Mouse (Mus musculus) induced T-regulatory cell, adult 2 months (primary cell): ENCODE results near the gene Rbfox2.
A peak's percentile ranks its signal among the peaks of the same experiment; 100 is the strongest.
"Not testable (repeated sequence)": the region's sequence is repeated elsewhere in the genome, so short reads cannot be mapped to it uniquely, and the experiment has no call there.

Experiments
- DNase-seq: peaks from one replicate; pipeline ENCODE4 v3.0.0-alpha.2; 2012; ENCODE audit warnings: low read depth

The Rbfox2 gene

GRCm38 (mm10) chr15:77306547-77307261 lies at the start of gene Rbfox2:
Gene Rbfox2 (minus strand): TSS chr15:77307004.
- peak; percentile 58 for DNase-seq

- no peak for DNase-seq
These were observed 49.5 kb upstream of the Rbfox2 start for GRCm38 (mm10) chr15:77356248-77356810.

DNA sequence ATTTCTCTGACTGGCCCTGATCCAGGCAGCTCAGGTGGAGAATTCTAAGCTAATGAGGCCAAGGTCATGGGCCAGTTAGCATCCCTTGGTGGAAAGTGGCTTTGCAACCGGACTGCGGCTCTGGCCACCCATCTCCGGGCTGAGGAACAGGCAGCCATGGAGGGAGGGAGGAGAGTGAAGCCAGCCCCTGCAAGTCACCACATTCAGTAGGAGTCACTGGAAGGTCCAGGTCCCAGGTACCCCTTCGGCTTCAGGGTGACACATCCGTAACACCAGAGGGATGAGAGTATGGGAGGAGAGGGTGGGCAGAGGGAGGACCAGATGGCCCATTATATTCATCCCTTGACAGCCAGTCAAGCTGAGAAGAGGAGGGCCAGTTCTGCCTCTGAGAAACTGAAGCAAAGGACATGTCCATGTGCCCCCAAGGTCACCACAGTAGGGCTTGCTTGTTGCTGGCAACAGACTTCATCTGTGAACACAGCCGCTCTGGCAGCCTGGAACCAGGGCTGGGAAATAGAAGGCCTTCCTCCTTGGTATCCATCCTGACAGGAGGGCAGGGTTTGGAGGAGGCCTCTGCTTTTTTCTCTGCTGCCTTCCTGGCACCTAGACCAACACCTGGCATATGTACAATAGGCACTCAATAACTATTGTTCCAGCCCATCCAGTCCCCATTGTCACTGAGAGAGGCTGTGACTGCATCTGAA lies 48.2 kb upstream of the Rbfox2 start:
- DNase-seq, result no peak

DNA sequence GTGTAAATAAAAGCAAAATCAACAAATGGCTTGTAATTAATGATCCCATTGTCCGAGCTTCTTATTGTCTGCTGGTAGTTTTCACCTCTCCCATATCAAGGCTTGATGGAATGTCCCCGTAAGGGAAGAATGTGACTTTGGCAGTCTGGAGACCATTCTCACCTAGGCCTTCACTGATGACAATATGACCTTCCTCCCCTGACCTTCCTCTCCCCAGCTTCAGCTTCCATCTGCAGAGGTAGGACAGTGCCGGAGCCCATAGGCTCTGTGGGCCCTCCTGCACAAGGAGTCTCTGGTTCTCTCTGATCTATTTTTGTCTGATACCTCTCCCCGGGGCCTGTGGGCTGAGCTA lies 47.7 kb upstream of the Rbfox2 start:
- no peak for DNase-seq

DNA sequence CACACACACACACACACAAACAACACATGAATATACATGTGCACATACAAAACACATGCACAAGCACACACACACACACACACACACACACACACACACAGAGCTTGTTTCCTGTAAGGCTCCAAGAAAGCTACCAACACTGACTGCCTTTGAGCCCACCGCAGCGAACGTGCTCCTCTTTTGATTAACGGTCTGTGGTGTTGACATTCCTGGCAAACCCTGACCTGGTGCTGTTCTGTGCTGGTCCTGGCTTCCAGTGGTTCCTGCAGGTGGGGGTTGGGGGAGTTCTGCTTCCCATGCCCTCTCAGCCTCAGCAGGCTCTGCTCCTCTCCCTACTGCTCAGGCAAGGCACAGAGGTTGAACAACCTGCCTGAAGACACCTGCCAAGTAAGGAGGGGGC lies 47.0 kb upstream of the Rbfox2 start:
- DNase-seq, result no peak

DNA sequence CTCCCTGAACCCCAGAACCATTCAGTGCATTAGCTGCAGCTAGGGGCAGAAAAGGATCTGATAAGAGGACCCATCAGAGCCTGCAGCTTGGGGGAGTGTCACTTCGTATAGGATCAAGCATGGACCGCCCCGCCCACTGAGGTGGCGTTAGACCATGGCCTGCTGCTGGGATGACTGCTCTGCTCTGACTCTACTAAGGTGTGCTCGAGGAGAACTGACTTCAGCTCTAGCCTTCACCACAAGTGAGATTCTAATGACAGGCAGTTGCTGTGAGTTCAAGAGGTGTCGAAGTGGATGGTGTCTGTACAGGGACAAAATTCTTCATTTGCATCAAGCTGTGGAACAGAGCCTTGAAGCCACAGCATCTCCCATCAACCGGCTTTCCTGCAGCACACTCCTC lies 46.1 kb upstream of the Rbfox2 start:
- no peak for DNase-seq

- DNase-seq, result no peak
These were observed 43.3 kb upstream of the Rbfox2 start for GRCm38 (mm10) chr15:77350117-77350516.

DNA sequence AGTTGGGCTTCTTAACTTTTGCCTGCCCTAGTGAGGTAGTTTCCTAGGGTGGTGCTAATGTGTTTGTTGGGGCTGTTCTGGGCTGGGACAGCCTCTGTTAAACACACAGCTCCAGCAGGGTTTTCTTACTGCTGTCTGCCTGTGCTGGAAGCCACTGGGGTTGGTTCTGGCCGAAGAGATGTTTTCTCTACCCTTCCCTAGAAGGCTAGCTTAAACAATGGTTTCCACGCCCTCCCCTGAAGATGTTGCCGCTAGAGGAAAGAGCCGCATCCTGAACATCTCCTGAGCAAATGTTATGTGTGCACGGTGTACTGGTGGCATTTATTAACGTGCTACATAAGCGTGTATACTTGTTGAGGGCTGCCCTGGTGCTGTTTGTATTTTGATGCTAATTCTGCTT lies 41.3 kb upstream of the Rbfox2 start:
- no peak for DNase-seq

DNA sequence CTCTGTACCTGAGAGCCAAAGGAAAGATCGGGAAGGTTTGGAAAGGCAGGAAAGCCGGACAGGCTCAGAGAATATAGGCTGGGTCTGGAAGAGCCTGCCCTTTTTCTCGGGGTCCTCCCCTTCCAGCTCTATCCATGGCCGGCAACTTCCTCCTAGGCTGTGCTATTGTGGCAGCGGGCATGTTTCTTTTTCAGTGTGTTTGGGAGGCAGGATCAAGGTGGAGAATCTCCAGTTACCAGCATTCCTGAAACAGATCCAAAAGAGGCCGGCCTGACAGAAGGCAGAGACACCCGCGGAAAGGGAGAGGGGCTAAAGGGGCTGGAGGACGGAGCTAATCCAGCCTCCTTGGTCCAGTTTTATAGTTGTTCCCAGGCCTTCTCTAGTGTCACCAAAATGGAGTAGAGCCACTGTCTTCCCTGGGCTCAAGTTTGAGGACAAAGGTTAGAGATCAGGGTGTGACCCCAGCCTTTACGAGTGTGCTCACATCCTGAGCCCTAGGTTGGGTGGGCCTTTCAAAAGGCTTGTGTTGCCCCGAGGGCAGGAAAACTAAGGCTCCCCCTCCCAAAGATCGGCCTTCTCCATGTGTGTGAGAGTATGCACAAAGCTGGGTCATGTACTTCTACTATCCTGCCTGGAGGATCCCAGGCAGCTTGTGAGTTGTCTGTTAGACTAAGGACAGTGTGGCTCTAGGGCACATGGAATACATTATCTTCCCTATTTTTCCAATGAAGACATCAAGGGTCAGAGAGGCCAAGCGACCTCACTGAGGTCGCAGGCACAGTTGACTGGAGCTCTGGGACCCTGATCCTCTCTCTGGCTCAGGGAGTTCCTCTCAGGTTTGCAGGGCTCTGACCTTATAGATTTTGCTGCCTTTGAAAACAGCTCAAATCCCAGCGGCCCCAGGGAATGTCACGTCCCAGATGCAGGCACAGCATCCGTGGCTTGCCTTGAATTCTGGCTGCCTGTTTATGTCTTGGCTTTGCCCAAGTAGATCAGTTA lies 37.6 kb upstream of the Rbfox2 start:
- no peak for DNase-seq

DNA sequence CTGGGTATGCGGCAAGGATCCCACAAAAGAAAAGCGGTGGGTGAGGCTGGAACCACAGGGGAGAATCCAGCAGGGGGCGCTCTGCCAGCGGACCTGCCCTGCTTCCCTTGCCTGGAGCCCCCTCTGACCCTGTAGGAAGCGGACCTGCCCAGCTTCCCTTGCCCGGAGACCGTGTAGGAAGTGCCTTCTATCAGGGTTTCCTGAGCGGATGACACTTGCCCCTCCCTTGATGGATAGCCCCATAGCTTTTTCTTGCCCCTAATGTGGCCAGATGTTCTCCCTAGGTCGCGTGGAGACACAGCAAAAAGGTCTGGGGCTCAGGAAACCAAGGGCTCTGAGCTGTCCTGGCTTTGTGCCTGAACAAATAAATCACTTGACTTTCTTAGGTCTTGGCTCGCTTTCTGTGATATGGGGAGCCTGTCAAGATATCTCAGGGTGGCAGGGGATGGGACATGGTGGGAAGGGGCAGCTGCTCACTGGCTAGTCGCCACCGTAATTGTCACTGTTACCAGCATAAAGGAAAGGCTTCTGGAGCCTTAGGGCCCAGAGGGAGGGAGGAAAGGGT lies 36.8 kb upstream of the Rbfox2 start:
- peak; percentile 36 for DNase-seq

DNA sequence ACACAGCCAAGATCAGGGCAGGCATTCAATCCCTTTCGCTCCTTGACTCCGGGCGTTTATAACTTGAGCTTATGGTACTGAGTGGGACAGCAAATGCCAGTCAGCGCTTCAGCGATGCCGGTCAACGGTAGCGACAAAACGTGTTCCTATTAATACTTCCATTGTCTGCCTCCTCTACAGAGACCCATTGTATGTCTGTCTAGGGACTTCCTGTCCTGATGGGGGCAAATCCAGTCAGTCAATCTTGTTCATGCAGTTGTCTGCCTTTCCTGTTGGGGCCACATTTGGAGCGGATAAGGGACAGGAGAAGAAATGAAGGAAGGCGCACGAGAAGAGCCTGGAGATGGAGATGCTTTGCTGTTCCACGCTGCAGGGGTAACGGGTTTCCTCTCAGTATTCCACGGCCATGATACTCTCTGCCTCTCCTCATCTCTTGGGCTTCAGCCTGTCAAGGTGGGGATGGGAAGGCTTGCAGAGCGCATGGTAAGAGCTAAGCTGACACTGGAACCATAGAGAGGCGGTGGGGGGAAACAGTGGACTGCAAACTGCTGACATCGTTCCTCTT lies 36.2 kb upstream of the Rbfox2 start:
- DNase-seq, result no peak

DNA sequence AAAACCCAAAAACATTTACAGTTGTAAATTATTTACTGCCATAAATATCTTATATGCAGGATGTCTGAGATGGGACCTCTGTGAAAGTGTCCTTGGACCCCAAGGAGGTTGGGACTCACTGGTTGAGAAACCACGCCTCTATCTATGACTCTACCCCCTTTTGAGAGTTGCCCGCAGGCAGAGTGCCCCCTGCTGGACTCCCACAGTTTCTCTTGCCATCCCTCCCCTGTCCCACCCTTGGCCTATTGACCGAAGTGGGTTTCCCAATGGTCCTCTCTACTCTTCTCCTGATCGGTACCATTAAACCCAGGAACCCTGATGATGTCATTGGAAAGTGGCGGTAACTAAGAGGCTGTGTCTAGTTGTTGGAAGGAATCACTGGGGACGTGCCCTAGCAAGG lies 35.2 kb upstream of the Rbfox2 start:
- DNase-seq, result no peak

GRCm38 (mm10) chr15:77340581-77340980 lies 33.8 kb upstream of the Rbfox2 start:
- no peak for DNase-seq

DNA sequence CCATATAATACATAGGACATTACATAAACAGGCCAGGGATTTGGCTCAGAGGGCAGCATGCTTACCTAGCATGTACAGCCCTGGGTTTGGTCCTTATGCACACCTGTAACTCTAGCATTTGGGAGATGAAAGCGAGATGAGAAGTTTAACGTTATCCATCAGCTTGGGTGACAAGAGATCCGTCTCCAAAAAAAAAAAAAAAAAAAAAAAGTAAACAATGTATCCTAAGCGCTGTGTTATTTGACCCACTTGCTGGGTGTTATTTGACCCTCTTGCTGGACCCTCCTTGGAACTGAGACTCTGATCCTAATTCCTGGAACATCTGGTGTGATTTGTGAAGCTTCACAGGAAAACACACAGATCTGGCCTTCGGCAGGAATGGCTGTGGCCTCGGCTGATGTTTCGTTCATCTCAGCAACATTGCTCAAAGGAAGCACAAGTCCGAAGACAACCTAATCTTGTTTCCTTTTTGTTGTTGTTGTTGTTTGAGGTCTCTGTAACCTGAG lies 32.2 kb upstream of the Rbfox2 start:
- DNase-seq, result no peak

DNA sequence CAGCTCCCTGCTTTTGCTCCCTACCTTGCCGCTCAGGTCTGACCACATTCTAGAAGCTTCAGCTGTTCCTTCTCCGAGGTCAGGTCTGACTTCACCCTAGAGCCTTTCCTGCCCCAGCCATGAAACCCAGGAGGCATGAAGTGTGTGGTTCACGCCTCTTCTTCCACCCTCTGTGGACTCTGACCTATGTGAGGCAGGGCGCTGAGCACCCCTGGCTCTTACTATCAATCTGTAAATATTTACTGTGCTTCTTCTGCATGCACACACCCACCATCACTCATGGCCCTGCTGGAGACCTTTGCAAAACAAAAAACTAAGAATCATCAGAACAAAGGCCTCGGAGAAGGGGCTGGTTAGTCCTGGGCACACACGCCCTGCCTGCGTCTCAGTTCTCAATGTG lies 31.6 kb upstream of the Rbfox2 start:
- DNase-seq, result no peak

GRCm38 (mm10) chr15:77337926-77338325 lies 31.1 kb upstream of the Rbfox2 start:
- DNase-seq, result no peak

GRCm38 (mm10) chr15:77336968-77337341 lies 30.2 kb upstream of the Rbfox2 start:
- no peak for DNase-seq

DNA sequence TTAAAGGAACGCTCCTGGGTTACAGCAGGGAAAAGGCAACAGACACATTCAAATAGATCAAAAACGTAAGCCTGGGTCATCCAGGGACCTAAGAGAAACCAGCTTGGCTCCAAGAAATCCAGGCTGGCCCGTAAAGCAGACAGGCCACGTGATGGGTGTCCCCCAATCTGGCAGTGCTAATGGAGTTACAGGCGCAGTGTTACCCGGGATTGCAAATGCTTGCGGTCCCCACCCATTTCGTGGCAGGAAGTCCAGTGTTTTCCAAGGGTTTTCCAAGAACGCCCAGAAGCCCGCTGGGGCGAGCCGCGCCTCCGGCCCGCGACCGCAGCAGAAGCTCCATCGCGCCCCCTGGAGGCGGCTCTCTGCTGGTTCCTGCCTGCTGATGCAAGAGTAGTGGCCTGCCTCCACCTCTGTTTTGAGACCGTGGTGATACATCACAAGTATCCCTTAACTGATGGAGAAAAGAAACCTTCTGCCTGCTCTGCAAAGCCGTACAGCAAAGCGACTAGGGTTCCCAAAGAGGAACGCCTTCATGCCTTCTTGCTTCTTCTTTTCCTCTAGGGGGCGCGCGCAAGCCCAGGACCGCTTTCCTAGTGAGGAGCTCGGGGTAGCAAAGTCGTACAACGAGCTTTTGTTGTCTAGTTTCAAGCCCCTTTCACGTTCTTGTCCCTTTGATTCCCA lies 29.6 kb upstream of the Rbfox2 start:
- DNase-seq, result peak; percentile 53

- not testable (repeated sequence) for DNase-seq
These were observed 28.4 kb upstream of the Rbfox2 start for GRCm38 (mm10) chr15:77335185-77335584.

- DNase-seq, result no peak
These were observed 25.6 kb upstream of the Rbfox2 start for GRCm38 (mm10) chr15:77332272-77332991.
